Comparison of ENCODE assay signal across 13 mouse cellular contexts in the genomic region with DNA sequence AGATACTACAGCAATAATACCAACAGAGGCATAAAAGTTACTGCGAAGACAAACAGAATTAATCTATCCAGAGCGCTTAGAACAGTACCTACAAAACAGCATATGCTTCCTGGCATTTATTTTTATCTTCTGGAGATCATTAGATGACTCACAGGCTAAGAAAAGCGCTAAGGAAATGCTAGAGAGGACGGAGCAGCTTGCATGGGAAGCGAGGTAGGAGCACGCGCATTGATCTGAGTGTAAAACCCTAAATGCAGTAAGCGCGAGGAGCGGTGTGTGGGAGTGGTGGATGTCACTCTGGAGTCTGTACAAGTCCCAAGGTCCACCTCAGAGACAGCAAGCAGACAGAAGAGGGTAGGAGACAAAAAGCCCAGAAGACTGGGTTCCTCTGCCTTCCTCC.
DNase-seq lines count a peak whose midpoint lies in the region.
"Had no signal": no experiment of that assay in that cellular context is flagged by ENCODE, and none has a peak within 500 bp of the region (broad histone marks: within the 10 kb centered on the region; RNA-seq: fewer than 3 reads in every experiment).

No protein-coding gene starts in this region.

- WGBS in midbrain, embryonic 10.5 days, result 89% methylated on average over 10 of the region's 10 CpGs

- H3K4me1 ChIP-seq in midbrain, embryonic 10.5 days, result peaks cover 12% of the 10 kb centered on the region

- peak; percentile 37 for DNase-seq in heart, adult 8-10 months (ENCODE audit: low spot score)
- no peak for DNase-seq in heart, postnatal 36 days
- DNase-seq in MN1 (ENCODE audit: low spot score), result peak; percentile 63
- DNase-seq in frontal cortex, postnatal 14 days (ENCODE audit: low spot score in 2 of 2), result peak; percentile 43 to 60
- peak; percentile 85 to 91 for DNase-seq in left cerebral cortex, adult 9 months (ENCODE audit: low spot score in 2 of 2)
- DNase-seq in spleen, postnatal 36 days (ENCODE audit: low spot score in 2 of 2), result no peak
- DNase-seq in midbrain, embryonic 10.5 days (ENCODE audit: low spot score), result no peak
- DNase-seq in spleen, adult 12 weeks (ENCODE audit: low spot score), result no peak
- DNase-seq: adrenal gland, postnatal 10 days; kidney, postnatal 10 days; thymus, postnatal 14 days had no signal

- H3K36me3 ChIP-seq in midbrain, embryonic 10.5 days, result no peaks in the 10 kb centered on the region
- H3K36me3 ChIP-seq: hindbrain, embryonic 15.5 days; liver, embryonic 12.5 days had no signal

- no peak overlapping the region for H3K4me3 ChIP-seq in midbrain, embryonic 10.5 days
- H3K4me3 ChIP-seq: hindbrain, embryonic 15.5 days; liver, embryonic 12.5 days had no signal

- no peaks in the 10 kb centered on the region for H3K27me3 ChIP-seq in midbrain, embryonic 10.5 days (ENCODE audit: low read depth, poor library complexity, severe bottlenecking)
- H3K27me3 ChIP-seq: hindbrain, embryonic 15.5 days; liver, embryonic 12.5 days had no signal

- intact Hi-C loops in heart, postnatal 36 days (cut with DNase I), result no loop called here

- no peak overlapping the region for H3K27ac ChIP-seq in midbrain, embryonic 10.5 days (replicated peaks)
- H3K27ac ChIP-seq: hindbrain, embryonic 15.5 days; liver, embryonic 12.5 days had no signal

- H3K9me3 ChIP-seq in midbrain, embryonic 10.5 days (replicated peaks), result no peaks in the 10 kb centered on the region
- H3K9me3 ChIP-seq: hindbrain, embryonic 15.5 days; liver, embryonic 12.5 days had no signal

Comparison
In these comparisons a context has a peak if more than half of its experiments do, and no peak if none do; other contexts are left out.
1. DNase-seq: peak in heart, adult 8-10 months (single experiment), MN1 (single experiment), frontal cortex, postnatal 14 days (2 of 2) and left cerebral cortex, adult 9 months (2 of 2); none in heart, postnatal 36 days (0 of 2), spleen, postnatal 36 days (0 of 2), midbrain, embryonic 10.5 days (single experiment) and spleen, adult 12 weeks (single experiment).